Mouse (Mus musculus) embryonic fibroblast, embryonic 13.5 days (primary cell): ENCODE measurements at regions not wholly inside any gene's neighbourhood (a gene's known extent, or its start where the extent isn't known, plus 50 kb on each side); places are given as distances from the start of the nearest gene placed in this dataset.

Experiments used
- CTCF ChIP-seq: IDR thresholded peaks from 2 replicates; pipeline ENCODE4 v1.5.1; 2011; ENCODE audit warnings: mild to moderate bottlenecking, control low read depth, low read length, moderate library complexity, borderline replicate concordance; ENCODE audit not compliant: insufficient read depth
- POLR2A ChIP-seq: IDR thresholded peaks from 2 replicates; pipeline ENCODE4 v1.6.1; 2011; ENCODE audit warnings: low read depth, mild to moderate bottlenecking, control low read depth, low read length, moderate library complexity

- TF ChIP-seq POLR2A: no peak
- no peak for TF ChIP-seq CTCF
These were observed 158.5 kb upstream of the Slc39a10 start for GRCm38 (mm10) chr1:47051109-47051508.
